Mouse (Mus musculus) limb, embryonic 14.5 days (tissue): ENCODE measurements around the gene Vps50. TPM values are rescaled to one million over a fixed set of nuclear protein-coding genes. Genes with fewer than 3 reads are reported as not detected.

Experiments
- ATAC-seq: fragments of 200-750 bp; cut with Nextera tagmentation; 2 replicates; pipeline ENCODE4 v1.8.0; 2017; ENCODE audit warnings: low read depth, moderate number of reproducible peaks, moderate TSS enrichment; ENCODE audit not compliant: low FRiP score
- DNase-seq: peaks from one replicate; pipeline ENCODE4 v3.0.0-alpha.2; 2015; ENCODE audit warnings: low spot score
- H3K27ac ChIP-seq: fragments of 300-500 bp; sonication (generic); replicated peaks from 2 replicates; pipeline ENCODE4 v1.5.1; 2014; ENCODE audit warnings: low read depth, mild to moderate bottlenecking, low read length, moderate library complexity, mixed read lengths
- H3K27me3 ChIP-seq: fragments of 300-500 bp; sonication (generic); 2 replicates; pipeline ENCODE4 v1.6.1; 2014; ENCODE audit warnings: low read length, mixed read lengths; ENCODE audit not compliant: control insufficient read depth, insufficient read depth
- H3K36me3 ChIP-seq: fragments of 300-500 bp; sonication (generic); 2 replicates; pipeline ENCODE4 v1.6.1; 2014; ENCODE audit warnings: mild to moderate bottlenecking, low read length, moderate library complexity, mixed read lengths; ENCODE audit not compliant: control insufficient read depth, insufficient read depth
- H3K4me1 ChIP-seq: fragments of 300-500 bp; sonication (generic); 2 replicates; pipeline ENCODE4 v1.6.1; 2014; ENCODE audit warnings: antibody characterized with exemption, low read length, mixed read lengths; ENCODE audit not compliant: control insufficient read depth, insufficient read depth
- H3K4me2 ChIP-seq: fragments of 300-500 bp; sonication (generic); replicated peaks from 2 replicates; pipeline ENCODE4 v1.6.1; 2014; ENCODE audit warnings: low read depth, mild to moderate bottlenecking, low read length, moderate library complexity; ENCODE audit not compliant: severe bottlenecking
- H3K4me3 ChIP-seq: fragments of 300-500 bp; sonication (generic); replicated peaks from 2 replicates; pipeline ENCODE4 v1.5.1; 2014; ENCODE audit warnings: low read length
- H3K9ac ChIP-seq: fragments of 300-500 bp; sonication (generic); 2 replicates; pipeline ENCODE4 v1.6.1; 2014; ENCODE audit warnings: mild to moderate bottlenecking, low read depth, low read length, moderate library complexity; ENCODE audit not compliant: severe bottlenecking
- H3K9me3 ChIP-seq: fragments of 300-500 bp; sonication (generic); 2 replicates; pipeline ENCODE4 v1.6.1; 2016; ENCODE audit warnings: low read length; ENCODE audit not compliant: control insufficient read depth
- POLR2A ChIP-seq: fragments of 200-500 bp; IDR thresholded peaks from 2 replicates; pipeline ENCODE4 v1.8.0; 2012; ENCODE audit warnings: inconsistent platforms, mild to moderate bottlenecking, moderate library complexity, borderline replicate concordance; ENCODE audit not compliant: insufficient read depth, insufficient read length; ENCODE audit errors: extremely low read depth
- WGBS: fragments of 180-500 bp; shearing (Covaris S2); extraction: QIAGEN DNeasy Blood & Tissue Kit; methylation state at CpG from one replicate; pipeline ENCODE4 v1.1.7; 2014; 5-methylcytosine and 5-hydroxymethylcytosine counted together
- polyA plus RNA-seq, 2 experiments: library from polyadenylated mRNA; depleted of rRNA in 1 of 2; stranded (reverse) in 1 of 2; unstranded in 1 of 2; fragments of >200 nt; fragmentation: Nextera tagmentation in 1 of 2; extraction: Ambion mirVana in 1 of 2; gene quantifications; 2 replicates each; pipeline versions ENCODE4 v1.2.1 to v1.2.3; 2012 to 2014

Gene Vps50
- polyA plus RNA-seq, 2 experiments: 15.5 to 27.9 TPM

DNA sequence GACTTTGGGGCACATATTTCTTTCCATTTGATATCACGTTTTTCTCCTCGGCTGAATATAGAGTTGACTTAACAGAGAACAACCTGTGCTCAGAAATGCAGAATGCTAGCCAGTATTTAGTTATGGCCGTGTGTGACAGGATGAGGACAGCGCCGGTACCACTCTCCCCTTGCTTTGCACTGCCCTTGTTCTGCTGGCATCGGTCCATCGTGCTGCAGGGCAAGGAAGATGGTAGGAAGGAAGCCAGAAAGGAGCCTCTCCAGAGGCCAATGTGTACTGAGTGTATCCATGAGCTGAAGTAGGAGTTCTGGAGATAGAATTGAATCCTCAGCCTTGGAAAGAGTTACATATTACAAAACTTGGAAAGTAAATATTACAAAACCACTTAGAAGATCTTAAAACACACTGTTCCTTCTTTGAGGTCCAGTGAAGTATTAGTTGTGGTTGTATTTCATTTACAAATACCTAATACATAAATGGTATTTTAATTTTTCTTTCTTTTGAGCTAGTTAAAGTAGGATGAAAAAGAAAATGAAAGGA lies 69.0 kb downstream of the Vps50 start:
- no peaks in the 10 kb centered on the region for H3K9me3 ChIP-seq
- H3K4me2 ChIP-seq: no peak overlapping the region
- no peaks in the 10 kb centered on the region for H3K27me3 ChIP-seq
- WGBS: 94% methylated on average over 7 of the region's 7 CpGs
- no peak for ATAC-seq
- no peak overlapping the region for H3K9ac ChIP-seq
- H3K27ac ChIP-seq: no peak overlapping the region
- H3K36me3 ChIP-seq: peaks cover 17% of the 10 kb centered on the region
- H3K4me1 ChIP-seq: no peaks in the 10 kb centered on the region
- H3K4me3 ChIP-seq: no peak overlapping the region
- DNase-seq: no peak
- TF ChIP-seq POLR2A: no peak

DNA sequence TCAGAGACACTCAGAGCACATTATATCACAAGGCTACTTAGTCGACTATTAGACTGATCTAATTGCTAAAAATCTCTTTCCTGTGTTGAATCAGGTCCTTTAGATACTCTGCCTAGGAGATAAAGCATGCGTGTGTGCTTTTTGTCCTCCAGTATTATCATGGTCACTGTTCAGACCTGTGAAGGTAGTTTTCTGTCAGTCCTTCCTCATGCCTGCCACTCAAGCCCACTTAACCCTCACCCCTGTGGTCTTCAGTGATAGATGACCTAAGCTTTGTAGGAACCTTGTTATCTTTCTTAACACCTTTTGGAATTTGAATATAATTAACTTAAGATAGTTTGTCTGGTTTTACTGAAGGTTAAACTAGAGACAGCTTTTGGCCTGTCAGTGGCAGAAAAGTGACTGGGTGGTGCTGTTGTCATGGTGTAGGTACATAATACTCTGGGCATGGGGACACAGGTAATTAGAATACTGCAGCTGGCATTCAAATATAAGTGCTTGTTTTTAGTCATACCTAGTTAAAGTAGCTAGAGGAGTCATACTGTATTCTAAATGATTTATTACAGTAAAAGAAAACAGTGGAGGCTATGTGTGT lies 74.1 kb downstream of the Vps50 start:
- H3K36me3 ChIP-seq: peaks cover 16% of the 10 kb centered on the region
- ATAC-seq: no peak

DNA sequence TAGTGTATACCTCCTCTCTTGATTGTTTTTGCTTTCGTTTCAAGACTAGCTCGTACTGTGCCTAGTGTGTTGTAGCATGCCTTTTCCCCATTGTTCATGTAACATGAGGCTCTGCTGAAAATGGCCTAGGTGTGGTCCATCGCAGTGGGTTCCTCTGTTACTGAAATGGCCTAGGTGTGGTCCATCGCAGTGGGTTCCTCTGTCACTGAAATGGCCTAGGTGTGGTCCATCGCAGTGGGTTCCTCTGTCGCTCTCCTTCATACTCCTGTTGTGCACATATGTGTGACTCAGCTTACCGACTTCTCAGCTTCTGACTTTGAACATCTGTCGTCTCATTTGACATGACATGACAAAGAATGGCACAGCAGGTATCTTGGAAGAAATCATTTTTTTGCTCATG lies 75.6 kb downstream of the Vps50 start:
- WGBS: 95% methylated on average over 8 of the region's 8 CpGs
- Histone ChIP-seq H3K36me3 (peaks cover 16% of the 10 kb centered on the region), H3K4me1 (no peaks in the 10 kb centered on the region), H3K4me2 (no peak overlapping the region), H3K27me3 (no peaks in the 10 kb centered on the region), H3K4me3 (no peak overlapping the region), H3K27ac (no peak overlapping the region), H3K9me3 (no peaks in the 10 kb centered on the region), H3K9ac (no peak overlapping the region)
- no peak for DNase-seq
- no peak for TF ChIP-seq POLR2A
- no peak for ATAC-seq

More for the DNA sequence above, 74.1 kb downstream of the Vps50 start:
- H3K4me2 ChIP-seq: no peak overlapping the region
- H3K27me3 ChIP-seq: no peaks in the 10 kb centered on the region
- no peak overlapping the region for H3K9ac ChIP-seq
- H3K27ac ChIP-seq: no peak overlapping the region
- H3K9me3 ChIP-seq: no peaks in the 10 kb centered on the region
- no peak for DNase-seq
- H3K4me1 ChIP-seq: no peaks in the 10 kb centered on the region
- H3K4me3 ChIP-seq: no peak overlapping the region
- no peak for TF ChIP-seq POLR2A
- 84% methylated on average over 2 of the region's 2 CpGs for whole genome bisulfite sequencing

DNA sequence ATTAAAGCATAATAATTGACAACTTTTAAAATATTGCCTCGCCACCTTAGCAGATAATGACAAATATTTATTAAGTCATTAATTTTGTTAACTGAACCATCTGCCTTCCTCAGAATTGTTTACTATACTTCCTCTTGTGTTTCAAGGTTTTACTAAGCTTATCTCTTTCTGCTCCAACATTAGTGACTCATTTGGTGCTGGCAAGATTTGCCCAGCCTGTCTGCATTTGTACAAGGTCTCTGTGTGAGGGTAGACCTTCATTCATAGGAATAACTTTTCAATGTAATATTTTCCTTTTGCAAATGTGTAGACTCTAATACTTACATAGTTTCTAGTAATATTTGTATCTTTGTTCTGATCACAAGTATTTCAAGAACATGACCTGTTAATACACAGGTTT lies 87.2 kb downstream of the Vps50 start:
- no peak for ATAC-seq
- no peaks in the 10 kb centered on the region for H3K36me3 ChIP-seq
- DNase-seq: no peak
- H3K4me2 ChIP-seq: no peak overlapping the region
- WGBS: 98% methylated on average over 1 of the region's 1 CpGs
- H3K4me1 ChIP-seq: no peaks in the 10 kb centered on the region
- no peaks in the 10 kb centered on the region for H3K27me3 ChIP-seq
- H3K27ac ChIP-seq: no peak overlapping the region
- TF ChIP-seq POLR2A: no peak
- no peak overlapping the region for H3K4me3 ChIP-seq
- no peak overlapping the region for H3K9ac ChIP-seq
- no peaks in the 10 kb centered on the region for H3K9me3 ChIP-seq

DNA sequence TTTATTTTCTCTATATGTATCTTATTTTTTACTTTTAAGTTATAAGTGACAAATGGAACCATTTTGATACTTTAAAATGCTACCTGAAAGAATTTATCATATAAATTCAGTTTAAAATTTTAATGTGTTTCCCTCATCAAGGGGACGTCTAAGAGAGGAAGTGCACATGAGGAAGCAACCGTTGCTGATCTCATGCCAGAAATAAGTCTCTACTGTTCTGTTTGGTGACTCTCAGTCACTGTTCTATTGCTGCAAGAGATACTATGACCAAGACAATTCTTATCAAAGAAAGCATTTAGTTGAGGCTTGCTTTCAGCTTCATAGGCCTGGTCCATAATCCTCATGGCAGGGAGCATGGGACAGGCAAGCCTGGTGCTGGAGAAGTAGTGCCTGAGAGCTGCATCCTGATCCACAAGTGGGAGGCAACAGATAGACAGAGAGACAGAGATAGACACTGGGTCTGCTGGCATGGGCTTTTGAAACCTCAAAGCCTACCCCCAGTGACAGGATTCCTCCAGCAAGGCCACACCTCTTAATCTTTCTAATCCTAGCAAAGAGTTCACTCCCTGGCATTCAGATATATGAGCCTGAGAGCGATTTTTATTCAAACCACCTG lies 92.2 kb downstream of the Vps50 start:
- no peak for TF ChIP-seq POLR2A
- H3K4me3 ChIP-seq: no peak overlapping the region
- H3K9ac ChIP-seq: no peak overlapping the region
- H3K27ac ChIP-seq: no peak overlapping the region
- H3K27me3 ChIP-seq: no peaks in the 10 kb centered on the region
- 84% methylated on average over 3 of the region's 3 CpGs for WGBS
- no peak for ATAC-seq
- H3K4me2 ChIP-seq: no peak overlapping the region
- H3K9me3 ChIP-seq: no peaks in the 10 kb centered on the region
- no peak for DNase-seq
- H3K4me1 ChIP-seq: no peaks in the 10 kb centered on the region
- H3K36me3 ChIP-seq: peaks cover 9% of the 10 kb centered on the region; the same call in 1 of the 2 replicates

DNA sequence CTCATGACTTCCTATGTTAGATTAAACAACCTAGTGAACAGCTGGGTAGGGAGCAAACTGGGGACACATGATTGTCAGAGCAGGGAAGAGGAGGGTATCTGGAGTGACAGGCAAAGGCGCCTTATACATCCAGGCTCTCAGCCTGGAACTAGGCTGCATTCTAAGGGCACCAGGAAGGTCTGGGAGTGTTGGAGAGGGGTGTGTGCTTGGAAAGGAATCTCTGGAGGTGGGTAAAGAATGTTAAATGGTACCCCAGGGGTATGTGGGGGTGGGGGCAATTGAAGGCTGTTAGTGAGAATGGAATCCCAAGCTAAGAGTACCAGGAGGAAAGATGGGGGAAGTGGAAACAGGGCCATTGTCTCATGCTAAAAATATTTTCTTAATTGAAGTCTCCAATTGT lies 96.1 kb downstream of the Vps50 start:
- peaks cover 11% of the 10 kb centered on the region; the same call in 1 of the 2 replicates for H3K36me3 ChIP-seq
- H3K27ac ChIP-seq: no peak overlapping the region
- no peak overlapping the region for H3K4me2 ChIP-seq
- H3K9ac ChIP-seq: no peak overlapping the region
- ATAC-seq (no peak), DNase-seq (no peak)
- H3K27me3 ChIP-seq: no peaks in the 10 kb centered on the region
- TF ChIP-seq POLR2A: no peak
- no peaks in the 10 kb centered on the region for H3K4me1 ChIP-seq
- 78% methylated on average over 1 of the region's 1 CpGs for WGBS
- no peaks in the 10 kb centered on the region for H3K9me3 ChIP-seq
- H3K4me3 ChIP-seq: no peak overlapping the region
